Mouse (Mus musculus): ENCODE measurements around the gene Susd6.
A peak's percentile ranks its signal among the peaks of the same experiment; 100 is the strongest.

Susd6 gene

DNA sequence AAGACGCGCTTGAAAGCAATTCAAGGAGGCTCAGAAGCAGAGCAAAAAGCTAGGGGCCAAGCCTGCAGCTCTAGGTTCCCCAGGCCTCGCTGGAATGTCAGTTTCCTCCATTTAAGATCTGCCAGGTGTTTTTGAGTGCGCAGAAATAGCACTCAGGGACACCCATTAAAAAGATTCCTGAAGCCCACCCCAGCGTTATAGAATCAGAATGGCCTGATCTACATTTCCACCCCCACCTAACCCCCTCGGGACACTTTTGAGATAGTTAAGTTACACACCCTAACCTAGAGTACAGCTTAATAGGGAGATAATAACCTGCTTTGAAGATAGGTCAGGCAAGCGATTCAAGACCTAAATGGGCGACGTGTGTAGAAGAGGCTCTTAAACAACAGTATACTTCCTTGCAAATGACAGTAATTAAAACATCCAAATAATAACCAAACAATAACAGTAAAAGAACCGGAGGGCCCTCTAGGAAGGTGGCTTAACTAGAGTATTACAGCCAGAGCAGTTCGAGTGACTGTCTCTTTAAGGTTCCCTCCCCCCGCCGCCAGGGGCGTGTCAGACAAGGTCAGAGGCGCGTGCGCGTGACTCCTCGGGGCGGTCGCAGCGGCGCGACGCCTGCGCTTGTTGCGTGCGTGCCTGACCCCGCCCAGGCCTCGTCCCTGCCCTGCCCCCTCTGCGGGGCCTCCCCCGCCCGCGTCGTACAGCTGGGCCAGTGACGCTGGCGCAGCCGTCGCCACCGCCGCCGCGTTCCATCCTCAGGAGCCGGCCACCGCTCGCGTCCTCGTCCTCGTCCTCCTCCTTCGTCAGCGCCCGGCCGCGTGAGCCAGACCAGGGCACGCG, at the start of gene Susd6:
TSS of gene Susd6 (plus strand) at position 662 of the 846 bp plus-strand sequence.
- DNase-seq (ENCODE audit: low spot score) = peak; percentile 99

- DNase-seq (ENCODE audit: low spot score) = no peak
Observed at GRCm38 (mm10) chr12:80744614-80745013, 45.7 kb upstream of the Susd6 start.

- no peak for DNase-seq (ENCODE audit: low spot score)
Observed at GRCm38 (mm10) chr12:80746031-80746813, 44.1 kb upstream of the Susd6 start.

DNA sequence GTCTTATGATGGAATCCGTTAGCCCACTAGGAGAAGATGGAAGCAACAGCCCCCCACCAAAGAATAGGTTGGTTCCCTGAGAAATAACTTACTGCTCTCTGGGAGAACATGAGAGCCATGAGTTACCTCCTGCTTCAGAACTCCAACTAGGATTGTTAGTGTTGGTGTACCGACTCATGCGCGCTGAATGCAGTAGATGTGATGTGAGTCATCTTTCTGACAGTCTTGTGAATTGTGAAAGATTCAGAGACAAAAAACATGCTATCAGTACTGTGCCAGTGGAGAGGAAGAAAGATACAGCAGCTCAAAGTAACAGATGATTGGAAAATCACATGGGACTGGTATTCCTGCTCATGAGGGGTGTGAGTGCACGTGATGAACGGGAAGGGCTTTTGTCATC, 38.8 kb upstream of the Susd6 start:
- DNase-seq (ENCODE audit: low spot score) = no peak

DNA sequence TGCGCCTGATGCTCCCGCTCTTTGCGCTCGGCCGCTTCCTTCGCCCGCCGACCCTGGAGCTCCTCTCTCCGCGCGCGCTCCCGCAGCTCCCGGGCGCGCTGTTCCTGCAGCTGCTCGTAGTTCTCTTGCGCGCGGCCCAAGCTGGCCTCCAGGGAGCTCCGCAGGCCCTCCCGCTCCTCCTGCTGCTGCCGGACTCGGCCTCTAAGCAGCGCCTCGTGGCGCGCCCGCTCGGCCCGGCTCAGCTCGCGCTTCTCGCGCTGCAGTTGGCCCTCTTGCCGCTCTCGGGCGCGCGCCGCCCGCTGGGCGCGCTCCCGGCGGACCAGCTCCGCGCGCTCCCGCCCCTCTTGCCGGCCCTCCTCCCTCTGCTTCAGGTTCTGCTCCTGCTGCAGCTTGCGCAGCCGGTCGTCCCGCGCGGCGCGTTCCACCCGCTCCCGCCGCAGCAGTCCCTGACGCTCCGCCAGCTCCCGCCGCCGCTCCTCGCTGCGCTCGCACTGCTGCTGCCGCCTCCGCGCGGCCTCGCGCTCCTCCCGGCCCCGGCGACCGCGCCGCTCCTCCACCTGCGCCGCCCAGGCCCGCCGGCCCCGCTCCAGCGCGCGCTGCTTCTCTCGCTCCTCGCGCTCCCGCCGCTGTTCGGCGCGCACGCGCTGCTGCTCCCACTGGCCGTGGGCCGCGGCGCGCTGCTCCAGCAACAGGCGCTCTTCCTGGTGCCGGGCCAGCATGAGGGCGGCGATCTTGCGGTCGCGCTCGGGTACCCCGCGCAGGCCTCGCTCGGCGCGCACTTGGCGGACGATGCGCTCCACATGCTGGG, 32.4 kb upstream of the Susd6 start:
- peak; percentile 79 for DNase-seq (ENCODE audit: low spot score)

DNA sequence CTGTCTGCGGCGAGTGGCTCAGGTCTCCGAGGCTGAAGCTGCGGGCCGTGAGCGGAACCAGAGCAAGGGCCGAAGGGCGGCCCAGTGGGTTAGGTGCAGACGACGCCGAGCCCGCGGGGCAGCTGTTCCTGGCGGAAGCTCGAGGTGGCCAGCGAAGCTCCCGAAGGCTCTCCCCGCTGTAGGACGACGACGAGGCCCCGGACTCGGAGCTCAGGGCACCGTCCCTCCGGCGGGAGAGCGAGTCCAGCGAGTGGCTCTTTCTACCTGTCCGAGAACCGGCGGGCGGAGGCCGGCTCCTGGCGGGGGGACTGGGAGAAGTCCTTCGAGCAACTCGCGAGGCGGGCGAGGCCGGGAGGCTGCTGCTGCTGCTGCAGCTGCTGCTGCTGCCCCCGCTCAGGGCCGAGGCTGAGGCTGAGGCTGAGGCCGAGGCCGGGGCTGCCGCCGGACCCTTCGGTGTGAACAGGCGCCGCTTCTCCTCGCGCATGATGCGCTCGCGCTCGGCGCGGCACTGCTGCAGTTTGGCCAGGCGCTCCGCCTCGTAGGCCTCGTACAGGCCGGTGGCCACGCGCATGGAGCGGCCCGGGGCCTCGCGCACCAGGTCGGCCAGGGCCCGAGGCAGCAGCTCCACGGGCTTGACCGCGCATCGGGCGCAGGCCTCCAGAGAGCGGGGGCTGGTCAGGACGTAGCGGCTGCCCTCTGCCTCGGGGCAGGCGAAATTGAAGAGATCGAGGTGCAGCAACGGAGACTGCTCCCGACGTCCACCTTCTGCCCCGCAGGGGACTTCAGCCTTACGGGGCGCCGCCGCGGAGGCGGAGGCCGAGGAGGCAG, 31.5 kb upstream of the Susd6 start:
- no peak for DNase-seq (ENCODE audit: low spot score)

DNA sequence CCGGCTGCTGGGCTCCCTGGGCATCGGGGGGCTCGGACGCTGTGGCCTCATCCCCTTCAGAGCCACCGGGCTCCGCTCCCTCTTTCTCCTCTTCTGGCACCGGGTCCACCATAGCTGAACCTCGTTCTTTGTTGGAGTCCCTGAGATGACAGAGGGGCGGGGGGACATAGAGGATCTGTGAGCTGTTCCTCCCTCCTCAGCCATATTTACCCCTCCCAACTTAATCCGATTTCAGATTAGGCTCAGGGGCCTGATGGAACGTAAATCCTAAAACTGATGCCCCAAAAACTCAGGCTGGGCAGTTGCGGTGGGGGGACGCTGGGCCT, 31.0 kb upstream of the Susd6 start:
- no peak for DNase-seq (ENCODE audit: low spot score)

- no peak for DNase-seq (ENCODE audit: low spot score)
Observed at GRCm38 (mm10) chr12:80759713-80760395, 30.5 kb upstream of the Susd6 start.

GRCm38 (mm10) chr12:80760396-80760801, 29.9 kb upstream of the Susd6 start, which contains the start of gene Ccdc177:
TSS of gene Ccdc177 (minus strand) at chr12:80760687.
- peak; percentile 69 for DNase-seq (ENCODE audit: low spot score)

DNA sequence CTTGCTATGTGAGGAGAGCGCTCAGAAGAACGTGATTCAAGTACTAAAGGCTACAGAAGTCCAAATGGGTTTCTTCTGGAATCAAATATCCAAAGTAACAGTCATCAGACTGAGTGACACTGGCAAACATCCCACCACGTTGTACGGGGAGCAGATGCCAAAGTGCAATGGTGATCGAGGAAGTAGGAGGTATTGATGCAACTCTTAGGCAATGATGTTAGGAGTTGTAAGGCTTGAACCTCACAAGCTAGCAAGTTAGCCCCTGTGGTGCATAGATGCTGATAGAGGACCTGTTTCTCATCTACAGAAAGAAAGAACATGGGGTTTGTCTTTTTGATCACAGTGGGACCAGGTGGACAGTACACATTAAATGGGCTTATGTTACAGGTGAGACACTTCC, 27.3 kb upstream of the Susd6 start:
- DNase-seq (ENCODE audit: low spot score) = no peak

DNA sequence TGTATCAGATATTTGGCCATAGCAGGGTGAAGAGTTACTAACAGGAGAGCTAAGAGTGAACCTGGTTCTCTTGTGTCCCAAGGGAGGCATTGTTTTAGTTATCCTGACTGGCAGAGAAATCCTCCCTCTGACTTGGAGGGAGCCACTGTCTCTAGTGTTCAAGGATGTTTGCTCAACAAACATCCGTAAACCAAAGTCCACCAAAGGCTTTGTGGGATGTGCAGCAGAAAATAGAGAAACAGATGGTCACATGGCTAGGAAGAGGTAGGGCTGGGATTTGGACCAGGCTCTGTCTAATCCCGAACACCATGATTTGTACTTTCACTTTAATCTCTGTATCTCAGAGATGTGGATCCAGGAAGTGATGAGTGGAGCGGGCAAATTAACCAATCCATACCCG, 26.2 kb upstream of the Susd6 start:
- no peak for DNase-seq (ENCODE audit: low spot score)

GRCm38 (mm10) chr12:80769697-80770096, 20.6 kb upstream of the Susd6 start:
- DNase-seq (ENCODE audit: low spot score) = peak; percentile 73

GRCm38 (mm10) chr12:80774786-80775185, 15.5 kb upstream of the Susd6 start:
- no peak for DNase-seq (ENCODE audit: low spot score)

GRCm38 (mm10) chr12:80776046-80776634, 14.2 kb upstream of the Susd6 start:
- DNase-seq (ENCODE audit: low spot score) = no peak

- no peak for DNase-seq (ENCODE audit: low spot score)
Observed at GRCm38 (mm10) chr12:80778188-80778936, 11.9 kb upstream of the Susd6 start.

DNA sequence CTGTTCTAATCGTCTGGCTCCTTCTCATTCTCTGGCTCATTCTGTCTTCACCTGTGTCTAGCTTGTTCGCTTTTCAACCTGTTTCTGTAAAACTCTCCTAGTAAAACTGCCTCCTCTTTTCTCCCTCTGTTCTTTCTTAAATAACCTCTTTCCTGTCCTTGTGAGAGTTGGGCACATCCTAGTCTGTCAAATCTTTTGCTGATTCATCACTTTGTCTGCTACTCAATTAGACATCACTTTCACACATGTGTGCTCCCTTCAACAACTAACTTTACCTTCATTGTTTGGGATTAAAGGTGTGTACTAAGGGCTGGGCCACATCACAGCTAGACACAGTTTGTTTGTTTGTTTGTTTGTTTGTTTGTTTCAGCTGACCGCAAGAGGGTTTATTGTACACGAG, 10.6 kb upstream of the Susd6 start:
- DNase-seq (ENCODE audit: low spot score) = no peak

- DNase-seq (ENCODE audit: low spot score) = no peak
Observed at GRCm38 (mm10) chr12:80782190-80782589, 8.1 kb upstream of the Susd6 start.

DNA sequence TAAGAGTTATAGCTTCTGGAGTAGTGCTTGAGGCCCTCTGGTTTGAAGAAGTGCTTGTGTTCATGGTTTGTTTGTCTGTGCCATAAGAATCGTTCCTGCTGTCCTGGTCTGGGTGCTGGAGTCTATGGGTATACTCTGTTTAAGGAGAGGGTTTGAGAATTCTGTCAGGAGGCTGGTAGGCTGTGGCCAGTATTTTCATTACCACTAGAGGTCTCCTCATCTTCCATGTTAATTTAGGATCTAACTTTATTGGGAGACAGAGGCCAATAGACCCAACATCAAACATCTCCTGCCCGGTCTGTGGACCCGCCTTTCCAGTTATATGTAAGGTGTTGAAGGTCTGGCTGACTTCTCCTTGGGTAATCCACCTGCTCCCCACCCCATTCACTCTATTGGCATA, 7.4 kb upstream of the Susd6 start:
- DNase-seq (ENCODE audit: low spot score) = no peak

DNA sequence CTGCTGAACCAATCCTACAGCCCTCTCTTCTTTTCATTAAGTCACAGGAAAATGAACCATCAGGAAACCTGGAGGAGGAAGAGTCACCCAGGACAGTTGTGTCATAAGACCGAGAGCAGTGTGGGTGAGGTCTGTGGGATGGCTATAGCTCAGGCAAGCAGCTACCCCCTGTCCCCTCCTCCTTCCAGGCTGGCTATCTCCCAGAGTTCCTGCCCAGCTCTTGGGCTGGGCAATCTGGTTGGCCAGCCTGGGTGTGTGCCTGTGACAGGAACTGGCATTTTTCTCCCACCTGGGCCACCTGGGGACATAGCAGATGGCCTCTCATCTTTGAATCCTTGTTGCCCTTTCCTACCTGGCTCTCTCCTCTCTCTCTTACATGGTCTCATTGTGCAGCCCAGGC, 6.4 kb upstream of the Susd6 start:
- no peak for DNase-seq (ENCODE audit: low spot score)

DNA sequence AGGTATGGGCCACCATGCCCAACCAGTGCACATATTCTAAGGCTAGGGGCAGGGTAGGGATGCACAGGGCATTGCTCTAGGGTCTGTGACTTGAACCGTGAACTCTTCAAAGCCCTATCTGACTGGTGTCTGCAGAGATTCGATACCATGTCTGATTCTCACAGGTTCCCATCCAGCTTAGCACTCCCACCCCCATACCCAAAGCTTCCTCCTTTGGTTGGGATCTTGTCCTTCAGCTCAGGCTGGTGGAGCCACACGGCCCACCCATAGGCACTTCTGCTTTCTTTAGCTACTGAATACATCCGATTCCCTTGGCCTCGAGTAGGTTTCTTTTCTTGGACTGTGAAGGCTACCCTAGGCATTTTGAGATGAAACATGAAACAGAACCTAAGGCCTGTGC, 5.3 kb upstream of the Susd6 start:
- DNase-seq (ENCODE audit: low spot score) = no peak

All from ovary, postnatal 36 days (tissue).